Mouse (Mus musculus): Measurements from ENCODE around the gene Gm28053. TPM values are rescaled to one million over a fixed set of nuclear protein-coding genes. Genes with fewer than 3 reads are reported as not detected.

Gm28053 gene
- not detected in 2 replicates for polyA plus RNA-seq (2012; rRNA removed)

GRCm38 (mm10) chr6:48718455-48718854, at the start of gene Gm28053, which contains the start of gene Gimap7:
Gene Gm28053, plus strand, starts transcription at chr6:48718607.
Gene Gimap7, plus strand, starts transcription at chr6:48718621.

GRCm38 (mm10) chr6:48675931-48676859, 42.2 kb upstream of the Gm28053 start, which contains the start of gene Gimap9:
Gene Gimap9, plus strand, starts transcription at chr6:48676129.

GRCm38 (mm10) chr6:48684319-48684718, 34.1 kb upstream of the Gm28053 start, which contains the start of gene Gimap4:
Gene Gimap4, plus strand, starts transcription at chr6:48684549.

GRCm38 (mm10) chr6:48738961-48739779, 20.8 kb downstream of the Gm28053 start, which contains the start of gene Gimap1:
Gene Gimap1, plus strand, starts transcription at chr6:48739054.

GRCm38 (mm10) chr6:48745959-48746889, 27.8 kb downstream of the Gm28053 start, which contains the start of gene Gimap5:
Gene Gimap5, plus strand, starts transcription at chr6:48746197.

GRCm38 (mm10) chr6:48770696-48771095, 52.3 kb downstream of the Gm28053 start, which contains the start of gene Gimap3:
Gene Gimap3, minus strand, starts transcription at chr6:48770851.

Other genes starting within 250 kb of the Gm28053 start
- gene Atp6v0e2, start 181.0 kb upstream of the Gm28053 start, polyA plus RNA-seq (2012; rRNA removed), result 40.5 and 51.5 TPM in 2 replicates
- 17.5 and 23.2 TPM in 2 replicates for gene Lrrc61, start 163.8 kb upstream of the Gm28053 start, polyA plus RNA-seq (2012; rRNA removed)
- 121 and 133 TPM in 2 replicates for gene Rarres2, start 145.8 kb upstream of the Gm28053 start, polyA plus RNA-seq (2012; rRNA removed)
- not detected in 2 replicates for gene Gm45021, start 129.0 kb upstream of the Gm28053 start, polyA plus RNA-seq (2012; rRNA removed)
- gene Repin1, start 124.7 kb upstream of the Gm28053 start, polyA plus RNA-seq (2012; rRNA removed), result 51.4 and 56.7 TPM in 2 replicates
- gene Gm44965, start 124.7 kb upstream of the Gm28053 start, polyA plus RNA-seq (2012; rRNA removed), result 0.88 and 1.0 TPM in 2 replicates
- 12.6 and 15.4 TPM in 2 replicates for gene Zfp775, start 116.5 kb upstream of the Gm28053 start, polyA plus RNA-seq (2012; rRNA removed)
- 56.4 and 73.1 TPM in 2 replicates for gene AI854703, start 91.8 kb upstream of the Gm28053 start, polyA plus RNA-seq (2012; rRNA removed)
- 1.1 and 1.5 TPM in 2 replicates for gene Gimap8, start 71.4 kb upstream of the Gm28053 start, polyA plus RNA-seq (2012; rRNA removed)
- 1.5 and 1.9 TPM in 2 replicates for gene Gimap9, start 42.5 kb upstream of the Gm28053 start, polyA plus RNA-seq (2012; rRNA removed)
- 2.8 and 3.0 TPM in 2 replicates for gene Gimap4, start 34.1 kb upstream of the Gm28053 start, polyA plus RNA-seq (2012; rRNA removed)
- 2.7 and 2.9 TPM in 2 replicates for gene Gimap6, start 10.4 kb upstream of the Gm28053 start, polyA plus RNA-seq (2012; rRNA removed)
- gene Gimap7, start within 50 bp of the Gm28053 start, polyA plus RNA-seq (2012; rRNA removed), result 0.36 and 0.84 TPM in 2 replicates
- gene Gimap1, start 20.4 kb downstream of the Gm28053 start, polyA plus RNA-seq (2012; rRNA removed), result 8.0 and 8.9 TPM in 2 replicates
- 4.9 and 5.8 TPM in 2 replicates for gene Gimap5, start 27.6 kb downstream of the Gm28053 start, polyA plus RNA-seq (2012; rRNA removed)
- gene Gimap3, start 52.2 kb downstream of the Gm28053 start, polyA plus RNA-seq (2012; rRNA removed), result 4.9 and 5.6 TPM in 2 replicates
- gene Tmem176a, start 122.3 kb downstream of the Gm28053 start, polyA plus RNA-seq (2012; rRNA removed), result 141 and 142 TPM in 2 replicates
- gene Tmem176b, start 122.9 kb downstream of the Gm28053 start, polyA plus RNA-seq (2012; rRNA removed), result 260 and 275 TPM in 2 replicates
- gene Aoc1, start 154.3 kb downstream of the Gm28053 start, polyA plus RNA-seq (2012; rRNA removed), result 198 and 228 TPM in 2 replicates
- not detected in 2 replicates for gene 1600015I10Rik, start 211.3 kb downstream of the Gm28053 start, polyA plus RNA-seq (2012; rRNA removed)

Measured in colon, adult 2 months (tissue).